Mouse (Mus musculus): ENCODE measurements around the gene Ugt2a1. TPM values are rescaled to one million over a fixed set of nuclear protein-coding genes. Genes with fewer than 3 reads are reported as not detected.
"Not testable (repeated sequence)": the region's sequence is repeated elsewhere in the genome, so short reads cannot be mapped to it uniquely, and the experiment has no call there.

Ugt2a1 gene
- total RNA-seq, 2 experiments from 2014 or later = not detected

DNA sequence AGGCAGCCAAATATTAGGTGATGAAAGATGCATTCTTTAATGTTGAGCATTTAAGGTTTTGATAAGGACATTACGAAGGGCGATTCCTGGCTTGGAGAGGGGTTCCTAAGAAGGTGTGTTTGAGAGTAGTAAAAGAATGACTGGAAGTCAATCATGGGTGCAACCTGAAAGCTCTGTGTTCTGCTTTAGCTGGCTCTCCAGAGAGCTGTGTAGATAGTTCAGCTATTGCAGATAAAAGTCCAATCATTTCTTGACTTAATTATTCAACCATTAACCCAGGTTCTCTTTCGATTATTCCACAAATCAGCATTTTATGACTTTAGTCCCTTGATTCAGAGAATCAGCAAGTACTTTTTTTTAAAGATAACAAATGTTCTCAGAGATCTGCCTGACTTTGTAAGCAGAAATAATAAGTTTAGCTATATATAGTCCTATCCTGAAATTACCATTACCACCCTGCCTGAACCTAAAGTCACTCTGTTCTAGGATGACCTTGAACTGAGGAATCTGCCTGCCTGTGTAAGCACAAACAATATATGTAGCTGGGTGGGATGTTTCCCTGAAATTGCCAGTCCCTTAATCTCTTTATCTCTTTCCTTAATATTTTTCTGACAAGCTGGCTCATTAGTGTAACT lies 34.3 kb downstream of the Ugt2a1 start:
- H3K27ac ChIP-seq = no peak overlapping the region
- H3K4me3 ChIP-seq = no peak overlapping the region
- no peak for TF ChIP-seq CTCF (IDR thresholded peaks at IDR 0.05)
- no peak for DNase-seq
- intact Hi-C loops (cut with DNase I) = no loop called here

DNA sequence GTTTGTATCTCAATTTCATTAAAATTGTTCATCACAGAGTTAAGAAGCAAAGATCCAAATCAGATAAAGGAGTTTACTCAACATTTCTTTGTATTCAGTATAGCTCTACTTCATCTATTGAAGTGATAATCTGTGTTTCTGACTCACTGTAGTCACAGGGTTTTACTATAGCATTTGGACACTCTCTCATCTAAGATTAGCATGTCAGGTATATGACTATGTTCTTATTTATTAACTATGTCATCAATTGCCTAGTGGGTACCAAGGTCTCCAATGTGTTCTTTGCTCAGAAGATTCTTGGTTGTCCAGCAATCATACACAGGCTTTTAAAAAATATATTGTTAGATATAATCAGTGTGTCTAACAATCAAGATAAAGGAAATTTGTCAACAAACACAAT lies 35.2 kb downstream of the Ugt2a1 start:
- Histone ChIP-seq H3K27ac (no peak overlapping the region), H3K4me3 (no peak overlapping the region)
- no peak for TF ChIP-seq CTCF (IDR thresholded peaks at IDR 0.05)
- no peak for DNase-seq
- intact Hi-C loops (cut with DNase I) = no loop called here

- H3K27ac ChIP-seq; H3K4me3 ChIP-seq; DNase-seq; intact Hi-C loops (cut with DNase I): not testable (repeated sequence)
Observed at GRCm38 (mm10) chr5:87452514-87452913, 38.2 kb downstream of the Ugt2a1 start.

DNA sequence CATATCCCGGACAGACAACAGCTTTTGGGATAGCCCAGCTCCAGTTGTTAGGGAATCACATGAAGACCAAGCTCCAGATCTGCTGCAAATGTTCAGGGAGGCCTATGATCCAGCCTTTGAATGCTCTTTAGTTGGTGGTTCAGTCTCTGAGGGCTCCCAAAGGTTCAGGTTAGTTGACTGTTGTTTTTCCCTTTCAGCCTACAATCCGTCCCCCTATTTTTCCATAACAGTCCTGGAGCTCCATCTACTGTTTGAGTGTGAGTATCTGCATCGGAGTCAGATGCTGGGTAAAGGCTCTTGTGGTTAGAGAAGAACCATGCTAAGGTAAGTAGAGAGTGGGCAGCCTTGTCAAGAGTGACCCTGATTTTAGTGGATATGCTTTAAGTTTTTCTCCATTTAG lies 54.4 kb downstream of the Ugt2a1 start:
- intact Hi-C loops (cut with DNase I) = no loop called here
- Histone ChIP-seq H3K4me3 (no peak overlapping the region), H3K27ac (no peak overlapping the region)
- TF ChIP-seq CTCF (IDR thresholded peaks at IDR 0.05) = no peak
- DNase-seq = no peak

DNA sequence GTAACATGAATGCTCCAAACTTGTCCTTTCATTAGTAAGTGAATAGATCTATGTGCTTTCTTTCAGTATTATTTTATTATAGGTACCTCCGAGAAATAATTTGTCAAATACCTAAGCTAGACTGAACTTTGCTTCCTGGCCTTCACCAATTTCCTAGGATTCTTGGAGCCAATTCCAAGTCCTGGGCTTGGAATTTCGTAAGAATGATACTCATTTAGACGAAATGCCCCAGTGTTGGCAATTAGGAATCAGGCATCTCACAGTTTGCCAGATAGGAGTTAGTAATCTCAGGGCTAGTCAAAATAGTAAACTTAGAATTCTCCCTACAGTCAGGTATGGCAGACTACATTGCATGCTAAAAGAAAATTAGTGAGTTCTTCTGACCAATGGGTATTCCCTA lies 65.0 kb downstream of the Ugt2a1 start:
- DNase-seq = no peak
- no peak for TF ChIP-seq CTCF (IDR thresholded peaks at IDR 0.05)
- intact Hi-C loops (cut with DNase I) = no loop called here
- no peak overlapping the region for H3K4me3 ChIP-seq
- H3K27ac ChIP-seq = no peak overlapping the region

DNA sequence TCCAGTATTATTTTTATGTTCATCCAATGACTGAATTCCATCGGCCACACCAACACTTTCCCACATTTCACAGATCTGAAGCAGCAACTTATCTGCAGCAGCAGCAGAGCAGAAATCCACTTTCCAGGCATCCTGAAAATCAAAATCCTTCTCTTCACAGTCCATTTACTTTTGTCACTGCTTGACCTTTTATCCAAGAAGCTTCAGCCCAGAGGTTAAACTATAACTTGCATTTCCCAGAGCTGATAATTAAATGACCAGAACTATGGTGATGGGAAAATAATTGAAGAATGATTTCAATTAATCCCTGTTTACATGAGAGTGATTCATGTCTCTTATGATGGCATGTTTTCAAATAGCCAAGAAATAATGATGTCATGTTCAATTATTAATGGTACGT lies 66.6 kb downstream of the Ugt2a1 start, which contains the start of gene Ugt2b38:
Ugt2b38 (minus strand) TSS at position 163 of the 400 bp plus-strand sequence.
- not testable (repeated sequence) for DNase-seq

More for the DNA sequence above, 66.6 kb downstream of the Ugt2a1 start, which contains the start of gene Ugt2b38:
- H3K4me3 ChIP-seq; H3K27ac ChIP-seq; intact Hi-C loops (cut with DNase I): not testable (repeated sequence)

Other genes with a start within 250 kb of the Ugt2a1 start
- not detected for gene Ugt2b37, start 236.1 kb downstream of the Ugt2a1 start, total RNA-seq (2021)
- gene Ugt2a3, start 153.7 kb downstream of the Ugt2a1 start, total RNA-seq (2021) = not detected
- gene Ugt2b38, start 66.7 kb downstream of the Ugt2a1 start, total RNA-seq (2021) = not detected
- not detected for gene Ugt2a2, start 8.6 kb downstream of the Ugt2a1 start, total RNA-seq (2021)
- not detected for gene Gm43638, start 4.1 kb downstream of the Ugt2a1 start, total RNA-seq (2021)
- not detected for gene Sult1b1, start 47.3 kb upstream of the Ugt2a1 start, total RNA-seq (2021)
- not detected for gene Sult1d1, start 78.2 kb upstream of the Ugt2a1 start, total RNA-seq (2021)
- under 1 TPM in 1 of 2 experiments, not detected in 1; 0.26 TPM for gene Sult1e1, start 100.7 kb upstream of the Ugt2a1 start, total RNA-seq (2021)
- gene Csn1s1, start 175.3 kb upstream of the Ugt2a1 start, total RNA-seq (2021) = not detected
- gene Csn2, start 208.8 kb upstream of the Ugt2a1 start, total RNA-seq (2021) = not detected

Data from gastrocnemius, adult 2 months (tissue).